Comparison of ENCODE assay signal across 28 mouse cellular contexts in the genomic region with DNA sequence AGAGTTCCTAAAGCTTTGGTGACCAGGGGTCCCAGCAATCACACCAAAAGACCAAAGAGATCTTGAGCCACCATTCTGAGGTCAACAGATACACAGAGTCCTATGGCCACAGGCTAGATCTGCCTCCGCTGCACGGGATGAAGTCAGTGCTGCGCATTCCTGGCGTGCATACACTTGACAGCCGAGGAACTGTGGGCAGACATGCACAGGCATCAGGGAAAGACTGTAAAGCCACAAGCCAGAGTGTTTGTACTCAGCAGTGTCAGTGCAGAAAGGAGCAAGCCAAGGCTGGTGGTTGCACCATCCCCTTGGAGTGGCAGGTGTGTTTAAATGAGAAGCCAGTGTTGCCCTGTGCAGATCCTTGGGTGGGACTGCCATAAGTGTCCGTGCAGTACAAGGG. TPM values are rescaled to one million over a fixed set of nuclear protein-coding genes. Genes with fewer than 3 reads are reported as not detected.
DNase-seq lines count a peak whose midpoint lies in the region; ATAC-seq and TF ChIP-seq lines count a peak whose summit lies in the region.
"Had no signal": no experiment of that assay in that cellular context is flagged by ENCODE, and none has a peak within 500 bp of the region (broad histone marks: within the 10 kb centered on the region; RNA-seq: fewer than 3 reads in every experiment).

No protein-coding gene starts in this region.

- H3K27ac ChIP-seq in heart, embryonic 11.5 days (ENCODE audit: low read depth, low read length) = peak overlapping the region; percentile 15; the same call in 1 of the 2 replicates
- 0 out of 2 replicates have a peak overlapping the region, but pooled peaks have one; percentile 3 for H3K27ac ChIP-seq in heart, embryonic 15.5 days
- H3K27ac ChIP-seq in layer of hippocampus, adult 2 months = peak overlapping the region; percentile 18; the same call in 1 of the 2 replicates
- H3K27ac ChIP-seq: embryonic facial prominence, embryonic 10.5 days; embryonic facial prominence, embryonic 13.5 days; forebrain, embryonic 10.5 days; forebrain, embryonic 13.5 days; gastrocnemius, adult 2 months; hindbrain, embryonic 12.5 days; hindbrain, embryonic 15.5 days had no signal

- no peaks in the 10 kb centered on the region for H3K27me3 ChIP-seq in heart, embryonic 11.5 days (ENCODE audit: control insufficient read depth, insufficient read depth, low read length)
- no peaks in the 10 kb centered on the region for H3K27me3 ChIP-seq in heart, embryonic 15.5 days
- H3K27me3 ChIP-seq: embryonic facial prominence, embryonic 13.5 days; forebrain, embryonic 13.5 days; hindbrain, embryonic 12.5 days; hindbrain, embryonic 15.5 days had no signal

- no peak overlapping the region for H3K4me3 ChIP-seq in heart, embryonic 11.5 days (ENCODE audit: low read depth, low read length)
- no peak overlapping the region for H3K4me3 ChIP-seq in heart, embryonic 15.5 days
- H3K4me3 ChIP-seq in layer of hippocampus, adult 2 months = no peak overlapping the region
- H3K4me3 ChIP-seq: embryonic facial prominence, embryonic 10.5 days; embryonic facial prominence, embryonic 13.5 days; erythroblast, embryonic 14.5 days; forebrain, embryonic 10.5 days; forebrain, embryonic 13.5 days; gastrocnemius, adult 2 months; hindbrain, embryonic 12.5 days; hindbrain, embryonic 15.5 days had no signal

- H3K4me1 ChIP-seq in heart, embryonic 11.5 days (ENCODE audit: control insufficient read depth, insufficient read depth, low read length) = peaks cover 10% of the 10 kb centered on the region
- H3K4me1 ChIP-seq in heart, embryonic 15.5 days (replicated peaks) = peaks cover 30% of the 10 kb centered on the region

- no peak overlapping the region for H3K9ac ChIP-seq in heart, embryonic 11.5 days (ENCODE audit: low read depth, low read length)
- H3K9ac ChIP-seq in heart, embryonic 15.5 days = no peak overlapping the region
- H3K9ac ChIP-seq: embryonic facial prominence, embryonic 13.5 days; forebrain, embryonic 13.5 days; forebrain, postnatal 0 days; hindbrain, embryonic 12.5 days; hindbrain, embryonic 15.5 days had no signal

- H3K4me2 ChIP-seq in heart, embryonic 11.5 days = no peak overlapping the region
- no peak overlapping the region for H3K4me2 ChIP-seq in heart, embryonic 15.5 days
- H3K4me2 ChIP-seq: embryonic facial prominence, embryonic 13.5 days; forebrain, embryonic 13.5 days; hindbrain, embryonic 12.5 days; hindbrain, embryonic 15.5 days had no signal

- no peak for ATAC-seq in heart, embryonic 11.5 days (replicated peaks; ENCODE audit: insufficient number of reproducible peaks, low FRiP score, low TSS enrichment)
- ATAC-seq in heart, embryonic 15.5 days (replicated peaks; ENCODE audit: insufficient number of reproducible peaks, insufficient read depth, low FRiP score, low read depth) = peak; percentile 66; the same call in 1 of the 2 replicates
- ATAC-seq: activated CD4-positive, CD25-positive, alpha-beta regulatory T cell, adult 4 months; forebrain, embryonic 13.5 days; forebrain, postnatal 0 days; intestine, postnatal 0 days had no signal

- H3K9me3 ChIP-seq in heart, embryonic 11.5 days (replicated peaks; ENCODE audit: control insufficient read depth, low read length) = no peaks in the 10 kb centered on the region
- H3K9me3 ChIP-seq in heart, embryonic 15.5 days (replicated peaks) = no peaks in the 10 kb centered on the region
- H3K9me3 ChIP-seq: embryonic facial prominence, embryonic 10.5 days; embryonic facial prominence, embryonic 13.5 days; forebrain, embryonic 10.5 days; forebrain, embryonic 13.5 days; hindbrain, embryonic 12.5 days; hindbrain, embryonic 15.5 days had no signal

- WGBS in heart, embryonic 11.5 days (ENCODE audit: insufficient replicate concordance) = 63% methylated on average over 6 of the region's 6 CpGs
- 54% methylated on average over 6 of the region's 6 CpGs for WGBS in heart, embryonic 15.5 days

- intact Hi-C loops in heart, postnatal 14 days (cut with DNase I) = no loop called here

- H3K36me3 ChIP-seq in heart, embryonic 11.5 days (ENCODE audit: control insufficient read depth, insufficient read depth, low read length) = no peaks in the 10 kb centered on the region
- no peaks in the 10 kb centered on the region for H3K36me3 ChIP-seq in heart, embryonic 15.5 days
- H3K36me3 ChIP-seq: embryonic facial prominence, embryonic 10.5 days; forebrain, embryonic 10.5 days; hindbrain, embryonic 12.5 days; hindbrain, embryonic 15.5 days had no signal

- no peak for DNase-seq in heart, adult 8-10 months (ENCODE audit: low spot score)
- DNase-seq in heart, postnatal 14 days = no peak
- DNase-seq in layer of hippocampus, adult 2 months (ENCODE audit: low spot score in 2 of 2) = no peak
- DNase-seq in layer of hippocampus, postnatal 14 days (ENCODE audit: low spot score in 2 of 2) = no peak
- peak; percentile 18 for DNase-seq in lung, postnatal 10 days
- DNase-seq in lung, postnatal 14 days = no peak
- DNase-seq: adrenal gland, adult 8-10 months; adrenal gland, postnatal 25 days; cerebellum, adult 11-12 months; cerebellum, adult 8-10 months; cerebellum, postnatal 10 days; cerebellum, postnatal 36 days; embryo, embryonic 11 days; forebrain, postnatal 0 days; gastrocnemius, adult 2 months; gastrocnemius, postnatal 14 days; heart, adult 18-20 months had no signal

- no peak for TF ChIP-seq CTCF in layer of hippocampus, adult 2 months (conservative IDR thresholded peaks at IDR 0.05)

RNA-seq across cellular contexts. Expression of a gene that starts 31.6 kb away (rescaled TPM):
- polyA plus RNA-seq in heart, embryonic 11.5 days (2014; fragmentation: Nextera tagmentation; extraction: Ambion mirVana) = 61.2 and 65.1 TPM in 2 replicates
- 10 to 100 TPM; 19.5 to 22.3 (median 20.7) TPM for total RNA-seq in heart, adult 8-10 months (2022)
- 51.6 and 52.8 TPM in 2 replicates for polyA plus RNA-seq in heart, embryonic 15.5 days (2015; fragmentation: Nextera tagmentation; extraction: Ambion mirVana)
- total RNA-seq in heart, postnatal 14 days (2021) = 10 to 100 TPM; 22.7 to 22.9 TPM
- 1 to 10 TPM; 8.9 to 9.2 TPM for total RNA-seq in layer of hippocampus, adult 2 months (2021)
- total RNA-seq in layer of hippocampus, postnatal 14 days (2021) = 10 to 100 TPM; 14.7 to 17.0 TPM
